ENCODE assay signal across 23 mouse cellular contexts in genomic region chr1:19056861-19057260, GRCm38 (mm10). TPM values are rescaled to one million over a fixed set of nuclear protein-coding genes. Genes with fewer than 3 reads are reported as not detected.
"Had no signal": no experiment of that assay in that cellular context is flagged by ENCODE, and none has a peak within 500 bp of the region (broad histone marks: within the 10 kb centered on the region; RNA-seq: fewer than 3 reads in every experiment).

No protein-coding gene starts in this region.

- H3K9me3 ChIP-seq: neural tube, embryonic 12.5 days; neural tube, embryonic 13.5 days; neural tube, embryonic 15.5 days; stomach, embryonic 15.5 days had no signal

- H3K27ac ChIP-seq: neural tube, embryonic 12.5 days; neural tube, embryonic 13.5 days; neural tube, embryonic 15.5 days; stomach, embryonic 15.5 days; stomach, postnatal 0 days had no signal

- H3K4me1 ChIP-seq: neural tube, embryonic 12.5 days; neural tube, embryonic 13.5 days; neural tube, embryonic 15.5 days; stomach, embryonic 15.5 days had no signal

- H3K4me3 ChIP-seq: neural tube, embryonic 12.5 days; neural tube, embryonic 13.5 days; neural tube, embryonic 15.5 days; stomach, embryonic 15.5 days had no signal

- H3K36me3 ChIP-seq: neural tube, embryonic 12.5 days; neural tube, embryonic 13.5 days; neural tube, embryonic 15.5 days; stomach, embryonic 15.5 days had no signal

- H3K27me3 ChIP-seq: neural tube, embryonic 12.5 days; neural tube, embryonic 13.5 days; neural tube, embryonic 15.5 days; stomach, embryonic 15.5 days had no signal

- H3K4me2 ChIP-seq: neural tube, embryonic 12.5 days; neural tube, embryonic 13.5 days; neural tube, embryonic 15.5 days; stomach, embryonic 15.5 days had no signal

- DNase-seq: right cerebral cortex, postnatal 25 days; right cerebral cortex, postnatal 4 days; spleen, adult 18-20 months; thymus, adult 18-20 months; thymus, adult 2 months; thymus, postnatal 14 days; thymus, postnatal 25 days; thymus, postnatal 36 days; thymus, postnatal 4 days had no signal

- H3K9ac ChIP-seq: neural tube, embryonic 12.5 days; neural tube, embryonic 13.5 days; neural tube, embryonic 15.5 days; stomach, embryonic 15.5 days had no signal

RNA-seq across cellular contexts. Expression of gene Tfap2d, which starts 46.0 kb away (rescaled TPM):
- polyA plus RNA-seq: neural tube, embryonic 11.5 days; neural tube, embryonic 12.5 days; neural tube, embryonic 13.5 days; neural tube, embryonic 14.5 days; neural tube, embryonic 15.5 days; small intestine, adult 2 months; spleen, adult 2 months; stomach, embryonic 14.5 days; stomach, embryonic 16.5 days; stomach, postnatal 0 days; testis, adult 2 months; thymus, adult 2 months; thymus, postnatal 0 days; urinary bladder, adult 2 months had no signal
